Mouse (Mus musculus) heart, embryonic 11.5 days (tissue): Measurements from ENCODE around the gene Kank2. TPM values are rescaled to one million over a fixed set of nuclear protein-coding genes. Genes with fewer than 3 reads are reported as not detected.
A peak's percentile ranks its signal among the peaks of the same experiment; 100 is the strongest.
"Not testable (repeated sequence)": the region's sequence is repeated elsewhere in the genome, so short reads cannot be mapped to it uniquely, and the experiment has no call there.

Source experiments
- ATAC-seq: fragments of 200-750 bp; cut with Nextera tagmentation; replicated peaks from 2 replicates; pipeline ENCODE4 v1.8.0; 2017; ENCODE audit warnings: moderate library complexity; ENCODE audit not compliant: insufficient number of reproducible peaks, low FRiP score, low TSS enrichment
- H3K27ac ChIP-seq: fragments of 300-500 bp; sonication (generic); 2 replicates; pipeline ENCODE4 v1.5.1; 2014; ENCODE audit warnings: mild to moderate bottlenecking, low read depth, low read length
- H3K27me3 ChIP-seq: fragments of 300-500 bp; sonication (generic); 2 replicates; pipeline ENCODE4 v1.6.1; 2014; ENCODE audit warnings: mild to moderate bottlenecking, low read length, mixed read lengths; ENCODE audit not compliant: control insufficient read depth, insufficient read depth
- H3K36me3 ChIP-seq: fragments of 300-500 bp; sonication (generic); 2 replicates; pipeline ENCODE4 v1.6.1; 2014; ENCODE audit warnings: mild to moderate bottlenecking, low read length, moderate library complexity, mixed read lengths; ENCODE audit not compliant: control insufficient read depth, insufficient read depth
- H3K4me1 ChIP-seq: fragments of 300-500 bp; sonication (generic); 2 replicates; pipeline ENCODE4 v1.6.1; 2014; ENCODE audit warnings: low read length; ENCODE audit not compliant: control insufficient read depth, insufficient read depth
- H3K4me2 ChIP-seq: fragments of 300-500 bp; sonication (generic); 2 replicates; pipeline ENCODE4 v1.6.1; 2014; ENCODE audit warnings: mild to moderate bottlenecking, moderate library complexity
- H3K4me3 ChIP-seq: fragments of 300-500 bp; sonication (generic); 2 replicates; pipeline ENCODE4 v1.5.1; 2014; ENCODE audit warnings: low read depth, low read length
- H3K9ac ChIP-seq: fragments of 300-500 bp; sonication (generic); 2 replicates; pipeline ENCODE4 v1.6.1; 2014; ENCODE audit warnings: mild to moderate bottlenecking, low read depth, low read length, moderate library complexity
- H3K9me3 ChIP-seq: fragments of 300-500 bp; sonication (generic); replicated peaks from 2 replicates; pipeline ENCODE4 v1.6.1; 2016; ENCODE audit warnings: low read length; ENCODE audit not compliant: control insufficient read depth
- WGBS: fragments of 180-500 bp; shearing (Covaris S2); extraction: QIAGEN DNeasy Blood & Tissue Kit; methylation state at CpG from one replicate; pipeline ENCODE4 v1.1.7; 2014; ENCODE audit not compliant: insufficient replicate concordance; 5-methylcytosine and 5-hydroxymethylcytosine counted together
- polyA plus RNA-seq: library from polyadenylated mRNA; unstranded; fragments of >200 nt; fragmentation: Nextera tagmentation; extraction: Ambion mirVana; gene quantifications from 2 replicates; pipeline ENCODE4 v1.2.1, GENCODE M21; 2014

The Kank2 gene
- polyA plus RNA-seq, 1 experiment from 2014 or later = 8.9 TPM

- H3K4me1 ChIP-seq = peaks cover 38% of the 10 kb centered on the region
- H3K9ac ChIP-seq = peak overlapping the region; percentile 54
Observed at GRCm38 (mm10) chr9:21795579-21795978, 3.0 kb downstream of the Kank2 start.

GRCm38 (mm10) chr9:21794925-21795324, 3.6 kb downstream of the Kank2 start:
- Histone ChIP-seq H3K27me3 (no peaks in the 10 kb centered on the region), H3K9ac (no peak overlapping the region), H3K36me3 (peaks cover 25% of the 10 kb centered on the region), H3K4me3 (no peak overlapping the region), H3K9me3 (no peaks in the 10 kb centered on the region), H3K4me1 (peaks cover 38% of the 10 kb centered on the region), H3K4me2 (no peak overlapping the region), H3K27ac (no peak overlapping the region)
- WGBS = 93% methylated on average over 25 of the region's 25 CpGs
- no peak for ATAC-seq

More at GRCm38 (mm10) chr9:21795579-21795978, 3.0 kb downstream of the Kank2 start:
- Histone ChIP-seq H3K36me3 (peaks cover 24% of the 10 kb centered on the region), H3K27ac (no peak overlapping the region), H3K4me2 (peak overlapping the region; percentile 81), H3K4me3 (no peak overlapping the region), H3K27me3 (no peaks in the 10 kb centered on the region), H3K9me3 (no peaks in the 10 kb centered on the region)
- ATAC-seq = no peak
- 71% methylated on average over 5 of the region's 5 CpGs for WGBS

DNA sequence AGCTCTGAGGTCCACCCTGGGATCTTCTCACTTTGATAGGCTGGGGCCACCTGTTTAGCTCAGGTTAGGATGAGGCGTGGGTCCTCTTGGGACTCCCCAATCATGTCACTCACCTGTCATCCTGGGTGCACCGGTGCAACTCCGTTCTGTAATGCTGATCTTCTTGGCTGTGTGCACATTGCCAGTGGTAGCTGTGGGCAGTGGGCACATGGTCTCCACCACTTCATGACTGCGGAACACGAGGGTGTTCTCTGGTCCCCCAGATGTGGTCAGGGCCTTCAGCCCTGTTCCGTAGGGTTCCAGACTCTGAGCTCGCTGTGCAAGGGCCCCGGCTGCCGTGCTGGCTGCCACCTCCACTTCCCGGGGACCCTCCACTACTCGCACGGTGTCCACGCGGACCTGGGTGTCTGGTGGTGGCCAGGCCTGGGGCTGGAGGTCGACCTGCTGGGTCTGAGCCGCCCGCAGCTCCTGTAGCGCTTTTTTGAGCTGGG, 4.2 kb downstream of the Kank2 start:
- no peak for ATAC-seq
- Histone ChIP-seq H3K27me3 (no peaks in the 10 kb centered on the region), H3K27ac (no peak overlapping the region), H3K9ac (no peak overlapping the region), H3K9me3 (no peaks in the 10 kb centered on the region), H3K4me2 (no peak overlapping the region), H3K36me3 (peaks cover 25% of the 10 kb centered on the region), H3K4me1 (peaks cover 38% of the 10 kb centered on the region), H3K4me3 (no peak overlapping the region)
- 93% methylated on average over 18 of the region's 18 CpGs for WGBS

DNA sequence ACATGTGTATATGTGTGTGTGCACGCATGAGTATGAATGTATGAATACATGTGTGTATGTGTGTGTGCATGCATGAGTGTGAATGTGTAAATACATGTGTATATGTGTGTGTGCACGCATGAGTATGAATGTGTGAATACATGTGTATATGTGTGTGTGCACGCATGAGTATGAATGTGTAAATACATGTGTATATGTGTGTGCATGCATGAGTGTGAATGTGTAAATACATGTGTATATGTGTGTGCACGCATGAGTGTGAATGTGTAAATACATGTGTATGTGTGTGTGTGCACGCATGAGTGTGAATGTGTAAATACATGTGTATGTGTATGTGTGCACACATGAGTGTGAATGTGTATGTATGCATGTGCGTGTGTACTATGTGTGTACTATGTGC, 5.0 kb downstream of the Kank2 start:
- not testable (repeated sequence) for H3K27ac ChIP-seq, ATAC-seq, H3K9me3 ChIP-seq, H3K27me3 ChIP-seq, H3K4me3 ChIP-seq, H3K9ac ChIP-seq, H3K4me2 ChIP-seq
- Histone ChIP-seq H3K4me1 (peaks cover 38% of the 10 kb centered on the region), H3K36me3 (peaks cover 30% of the 10 kb centered on the region)
- WGBS = 92% methylated on average over 6 of the region's 6 CpGs

- H3K4me2 ChIP-seq = 0 out of 2 replicates have a peak overlapping the region, but pooled peaks have one; percentile 4
- no peak for ATAC-seq
- peaks cover 30% of the 10 kb centered on the region for H3K36me3 ChIP-seq
- H3K27me3 ChIP-seq = no peaks in the 10 kb centered on the region
- peaks cover 38% of the 10 kb centered on the region for H3K4me1 ChIP-seq
- no peak overlapping the region for H3K4me3 ChIP-seq
- H3K27ac ChIP-seq = no peak overlapping the region
- H3K9ac ChIP-seq = no peak overlapping the region
- no peaks in the 10 kb centered on the region for H3K9me3 ChIP-seq
- WGBS = 61% methylated on average over 8 of the region's 8 CpGs
Observed at GRCm38 (mm10) chr9:21792644-21793043, 5.9 kb downstream of the Kank2 start.

DNA sequence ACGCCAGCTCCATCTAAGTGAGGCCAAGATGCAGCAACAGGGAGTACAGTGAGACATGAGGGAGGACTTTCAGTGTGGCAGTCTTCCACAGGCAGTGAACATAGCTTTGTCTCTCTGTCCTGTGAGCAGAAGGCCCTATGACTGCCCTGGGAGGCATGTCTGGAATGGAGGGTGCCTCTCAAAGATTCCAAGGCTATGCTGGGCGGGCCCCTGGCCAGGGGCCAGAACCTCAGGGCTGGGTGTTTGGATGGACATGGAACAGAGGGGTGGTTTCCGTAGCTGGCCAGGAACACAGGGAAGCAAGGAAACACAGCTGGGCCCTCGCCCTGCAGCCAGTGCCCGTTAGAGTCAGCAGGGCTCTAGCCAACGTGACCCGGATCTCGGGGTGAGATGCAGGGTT, 6.7 kb downstream of the Kank2 start:
- 58% methylated on average over 8 of the region's 8 CpGs for WGBS

GRCm38 (mm10) chr9:21788234-21788633, 10.3 kb downstream of the Kank2 start:
- Histone ChIP-seq H3K36me3 (peaks cover 19% of the 10 kb centered on the region), H3K27me3 (no peaks in the 10 kb centered on the region), H3K4me3 (no peak overlapping the region), H3K27ac (no peak overlapping the region), H3K4me2 (no peak overlapping the region), H3K9me3 (no peaks in the 10 kb centered on the region), H3K4me1 (peaks cover 19% of the 10 kb centered on the region), H3K9ac (no peak overlapping the region)
- 79% methylated on average over 9 of the region's 9 CpGs for WGBS
- ATAC-seq = no peak

More for the DNA sequence above, 6.7 kb downstream of the Kank2 start:
- Histone ChIP-seq H3K36me3 (peaks cover 30% of the 10 kb centered on the region), H3K4me3 (no peak overlapping the region; the same call in 1 of the 2 replicates), H3K4me1 (peaks cover 31% of the 10 kb centered on the region), H3K27ac (peak overlapping the region; percentile 4), H3K27me3 (no peaks in the 10 kb centered on the region), H3K9me3 (no peaks in the 10 kb centered on the region), H3K4me2 (peak overlapping the region; percentile 29), H3K9ac (0 out of 2 replicates have a peak overlapping the region, but pooled peaks have one; percentile 34)
- ATAC-seq = peak; percentile 39; the same call in 1 of the 2 replicates

DNA sequence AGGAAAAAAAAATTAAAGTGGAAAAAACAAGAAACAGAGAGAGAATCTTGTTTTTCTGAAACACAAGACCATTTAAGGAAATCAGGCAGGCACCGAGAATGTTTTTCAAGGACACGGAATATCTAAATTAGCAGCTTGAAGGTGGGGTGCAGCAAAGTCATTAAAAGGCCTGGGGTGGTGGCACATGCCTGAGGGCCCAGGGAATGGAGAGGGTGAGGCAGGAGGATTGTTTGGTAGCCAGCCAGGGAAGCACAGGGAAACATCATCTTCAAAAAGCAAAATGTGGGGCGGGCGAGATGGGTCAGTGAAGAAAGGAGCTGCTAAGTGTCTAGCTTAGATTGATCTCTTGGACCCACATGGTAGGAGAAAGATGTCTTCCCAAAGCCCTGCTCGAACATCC, 10.9 kb downstream of the Kank2 start:
- H3K4me3 ChIP-seq = no peak overlapping the region
- no peak overlapping the region for H3K27ac ChIP-seq
- no peak overlapping the region for H3K9ac ChIP-seq
- H3K36me3 ChIP-seq = peaks cover 18% of the 10 kb centered on the region
- no peaks in the 10 kb centered on the region for H3K27me3 ChIP-seq
- H3K9me3 ChIP-seq = no peaks in the 10 kb centered on the region
- ATAC-seq = no peak
- 78% methylated on average over 5 of the region's 5 CpGs for WGBS
- H3K4me2 ChIP-seq = no peak overlapping the region
- peaks cover 15% of the 10 kb centered on the region for H3K4me1 ChIP-seq

- Histone ChIP-seq H3K36me3 (peaks cover 19% of the 10 kb centered on the region), H3K9ac (no peak overlapping the region), H3K27ac (no peak overlapping the region), H3K9me3 (no peaks in the 10 kb centered on the region), H3K4me2 (no peak overlapping the region), H3K4me1 (peaks cover 8% of the 10 kb centered on the region), H3K4me3 (no peak overlapping the region), H3K27me3 (no peaks in the 10 kb centered on the region)
- 11% methylated on average over 6 of the region's 6 CpGs for WGBS
- ATAC-seq = no peak
Observed at GRCm38 (mm10) chr9:21786906-21787305, 11.6 kb downstream of the Kank2 start.
